Mouse (Mus musculus) hindbrain, embryonic 16.5 days (tissue): ENCODE measurements at regions not wholly inside any gene's neighbourhood (a gene's known extent, or its start where the extent isn't known, plus 50 kb on each side); places are given as distances from the start of the nearest gene placed in this dataset.
A peak's percentile ranks its signal among the peaks of the same experiment; 100 is the strongest.

Experiments used
- ATAC-seq: fragments of 200-750 bp; cut with Nextera tagmentation; 2 replicates; pipeline ENCODE4 v1.8.0; 2017; ENCODE audit warnings: moderate TSS enrichment, moderate library complexity
- H3K27ac ChIP-seq: fragments of 300-500 bp; sonication (generic); 2 replicates; pipeline ENCODE4 v1.5.1; 2014; ENCODE audit warnings: low read depth, mild to moderate bottlenecking, control low read depth, low read length, moderate library complexity
- H3K27me3 ChIP-seq: fragments of 300-500 bp; sonication (generic); replicated peaks from 2 replicates; pipeline ENCODE4 v1.6.1; 2014; ENCODE audit warnings: low read length; ENCODE audit not compliant: control insufficient read depth, insufficient read depth
- H3K36me3 ChIP-seq: fragments of 300-500 bp; sonication (generic); 2 replicates; pipeline ENCODE4 v1.6.1; 2014; ENCODE audit warnings: mild to moderate bottlenecking, low read length, moderate library complexity, mixed read lengths; ENCODE audit not compliant: control insufficient read depth, insufficient read depth
- H3K4me1 ChIP-seq: fragments of 300-500 bp; sonication (generic); 2 replicates; pipeline ENCODE4 v1.6.1; 2014; ENCODE audit warnings: low read depth, low read length; ENCODE audit not compliant: control insufficient read depth, insufficient read depth
- H3K4me2 ChIP-seq: fragments of 300-500 bp; sonication (generic); 2 replicates; pipeline ENCODE4 v1.6.1; 2014; ENCODE audit warnings: mild to moderate bottlenecking, low read length, control low read depth, moderate library complexity
- H3K4me3 ChIP-seq: fragments of 300-500 bp; sonication (generic); 2 replicates; pipeline ENCODE4 v1.5.1; 2014; ENCODE audit warnings: mild to moderate bottlenecking, low read length, control low read depth, moderate library complexity
- H3K9ac ChIP-seq: fragments of 300-500 bp; sonication (generic); 2 replicates; pipeline ENCODE4 v1.6.1; 2014; ENCODE audit warnings: low read depth, mild to moderate bottlenecking, control low read depth, low read length, moderate library complexity
- H3K9me3 ChIP-seq: fragments of 300-500 bp; sonication (generic); 2 replicates; pipeline ENCODE4 v1.6.1; 2014; ENCODE audit warnings: mild to moderate bottlenecking, low read length, moderate library complexity; ENCODE audit not compliant: control insufficient read depth
- WGBS: fragments of 180-500 bp; shearing (Covaris S2); extraction: QIAGEN DNeasy Blood & Tissue Kit; methylation state at CpG from one replicate; pipeline ENCODE4 v1.1.7; 2014; 5-methylcytosine and 5-hydroxymethylcytosine counted together

GRCm38 (mm10) chr17:4738717-4739485 lies 255.2 kb upstream of the Arid1b start:
- H3K9me3 ChIP-seq = no peaks in the 10 kb centered on the region
- WGBS = 13% methylated on average over 7 of the region's 7 CpGs
- no peaks in the 10 kb centered on the region for H3K27me3 ChIP-seq
- no peaks in the 10 kb centered on the region for H3K36me3 ChIP-seq
- no peak overlapping the region for H3K4me3 ChIP-seq
- H3K4me1 ChIP-seq = peaks cover 3% of the 10 kb centered on the region; the same call in 1 of the 2 replicates
- H3K4me2 ChIP-seq = no peak overlapping the region
- no peak for ATAC-seq
- H3K27ac ChIP-seq = no peak overlapping the region
- no peak overlapping the region for H3K9ac ChIP-seq

- H3K4me2 ChIP-seq = no peak overlapping the region
- ATAC-seq = peak; percentile 63; the same call in 1 of the 2 replicates
- H3K4me1 ChIP-seq = peaks cover 3% of the 10 kb centered on the region; the same call in 1 of the 2 replicates
- H3K36me3 ChIP-seq = no peaks in the 10 kb centered on the region
- H3K27me3 ChIP-seq = no peaks in the 10 kb centered on the region
- H3K27ac ChIP-seq = no peak overlapping the region
- no peak overlapping the region for H3K4me3 ChIP-seq
- H3K9ac ChIP-seq = no peak overlapping the region
- WGBS = 26% methylated on average over 5 of the region's 5 CpGs
- no peaks in the 10 kb centered on the region for H3K9me3 ChIP-seq
Measured at GRCm38 (mm10) chr17:4740784-4741183, 253.3 kb upstream of the Arid1b start.

GRCm38 (mm10) chr17:4742314-4742713 lies 251.8 kb upstream of the Arid1b start:
- no peak for ATAC-seq
- H3K4me1 ChIP-seq = peaks cover 3% of the 10 kb centered on the region; the same call in 1 of the 2 replicates
- WGBS = 88% methylated on average over 1 of the region's 1 CpGs
- H3K4me3 ChIP-seq = no peak overlapping the region
- H3K9ac ChIP-seq = no peak overlapping the region
- H3K27me3 ChIP-seq = no peaks in the 10 kb centered on the region
- H3K27ac ChIP-seq = no peak overlapping the region
- H3K36me3 ChIP-seq = no peaks in the 10 kb centered on the region
- no peaks in the 10 kb centered on the region for H3K9me3 ChIP-seq
- H3K4me2 ChIP-seq = no peak overlapping the region

- Histone ChIP-seq H3K4me1 (no peaks in the 10 kb centered on the region), H3K27ac (no peak overlapping the region), H3K4me3 (no peak overlapping the region), H3K36me3 (no peaks in the 10 kb centered on the region), H3K27me3 (no peaks in the 10 kb centered on the region), H3K9me3 (no peaks in the 10 kb centered on the region), H3K9ac (no peak overlapping the region), H3K4me2 (no peak overlapping the region)
- WGBS = 95% methylated on average over 6 of the region's 6 CpGs
- no peak for ATAC-seq
Measured at GRCm38 (mm10) chr17:4762956-4763355, 231.2 kb upstream of the Arid1b start.

- no peak overlapping the region for H3K4me2 ChIP-seq
- H3K27ac ChIP-seq = no peak overlapping the region
- no peak overlapping the region for H3K4me3 ChIP-seq
- no peaks in the 10 kb centered on the region for H3K36me3 ChIP-seq
- H3K9me3 ChIP-seq = no peaks in the 10 kb centered on the region
- H3K4me1 ChIP-seq = no peaks in the 10 kb centered on the region
- 53% methylated on average over 5 of the region's 5 CpGs for WGBS
- no peaks in the 10 kb centered on the region for H3K27me3 ChIP-seq
- H3K9ac ChIP-seq = no peak overlapping the region
- ATAC-seq = no peak
Measured at GRCm38 (mm10) chr17:4765723-4766122, 228.4 kb upstream of the Arid1b start.

- Histone ChIP-seq H3K27me3 (no peaks in the 10 kb centered on the region), H3K4me1 (no peaks in the 10 kb centered on the region), H3K4me2 (no peak overlapping the region), H3K9ac (no peak overlapping the region), H3K4me3 (no peak overlapping the region), H3K27ac (no peak overlapping the region), H3K36me3 (no peaks in the 10 kb centered on the region), H3K9me3 (no peaks in the 10 kb centered on the region)
- ATAC-seq = no peak
- 94% methylated on average over 5 of the region's 5 CpGs for WGBS
Measured at GRCm38 (mm10) chr17:4767947-4768522, 226.1 kb upstream of the Arid1b start.

- no peak for ATAC-seq
- no peak overlapping the region for H3K27ac ChIP-seq
- H3K27me3 ChIP-seq = no peaks in the 10 kb centered on the region
- H3K4me3 ChIP-seq = no peak overlapping the region
- no peak overlapping the region for H3K9ac ChIP-seq
- H3K4me2 ChIP-seq = no peak overlapping the region
- WGBS = 60% methylated on average over 4 of the region's 4 CpGs
- H3K9me3 ChIP-seq = no peaks in the 10 kb centered on the region
- H3K36me3 ChIP-seq = no peaks in the 10 kb centered on the region
- H3K4me1 ChIP-seq = no peaks in the 10 kb centered on the region
Measured at GRCm38 (mm10) chr17:4769284-4769683, 224.8 kb upstream of the Arid1b start.

- no peak for ATAC-seq
- no peaks in the 10 kb centered on the region for H3K36me3 ChIP-seq
- H3K4me2 ChIP-seq = no peak overlapping the region
- H3K9ac ChIP-seq = no peak overlapping the region
- H3K27me3 ChIP-seq = no peaks in the 10 kb centered on the region
- no peak overlapping the region for H3K27ac ChIP-seq
- no peaks in the 10 kb centered on the region for H3K4me1 ChIP-seq
- H3K9me3 ChIP-seq = no peaks in the 10 kb centered on the region
- WGBS = 82% methylated on average over 3 of the region's 3 CpGs
- no peak overlapping the region for H3K4me3 ChIP-seq
Measured at GRCm38 (mm10) chr17:4770052-4770451, 224.1 kb upstream of the Arid1b start.

- Histone ChIP-seq H3K4me3 (no peak overlapping the region), H3K4me2 (peak overlapping the region; percentile 34), H3K9ac (no peak overlapping the region; the same call in 1 of the 2 replicates), H3K36me3 (no peaks in the 10 kb centered on the region), H3K4me1 (peaks cover 3% of the 10 kb centered on the region), H3K27ac (no peak overlapping the region), H3K27me3 (no peaks in the 10 kb centered on the region), H3K9me3 (no peaks in the 10 kb centered on the region)
- ATAC-seq = peak; percentile 73; the same call in 1 of the 2 replicates
- WGBS = 2% methylated on average over 14 of the region's 14 CpGs
Measured at GRCm38 (mm10) chr17:4778161-4778560, 216.0 kb upstream of the Arid1b start.
